Mouse (Mus musculus) forebrain, embryonic 16.5 days (tissue): ENCODE data around the gene Vrtn. TPM values are rescaled to one million over a fixed set of nuclear protein-coding genes. Genes with fewer than 3 reads are reported as not detected.

Source experiments
- ATAC-seq: fragments of 200-750 bp; cut with Nextera tagmentation; 2 replicates; pipeline ENCODE4 v1.8.0; 2017; ENCODE audit warnings: mild to moderate bottlenecking, moderate library complexity
- H3K27ac ChIP-seq: fragments of 300-500 bp; sonication (generic); 2 replicates; pipeline ENCODE4 v1.5.1; 2014; ENCODE audit warnings: low read length, control low read depth
- H3K27me3 ChIP-seq: fragments of 300-500 bp; sonication (generic); replicated peaks from 2 replicates; pipeline ENCODE4 v1.6.1; 2014; ENCODE audit warnings: low read length; ENCODE audit not compliant: control insufficient read depth, insufficient read depth
- H3K36me3 ChIP-seq: fragments of 300-500 bp; sonication (generic); 2 replicates; pipeline ENCODE4 v1.6.1; 2014; ENCODE audit not compliant: control insufficient read depth, insufficient read depth
- H3K4me1 ChIP-seq: fragments of 300-500 bp; sonication (generic); replicated peaks from 2 replicates; pipeline ENCODE4 v1.6.1; 2014; ENCODE audit warnings: low read length; ENCODE audit not compliant: control insufficient read depth, insufficient read depth
- H3K4me2 ChIP-seq: fragments of 300-500 bp; sonication (generic); 2 replicates; pipeline ENCODE4 v1.6.1; 2014; ENCODE audit warnings: mild to moderate bottlenecking, low read length, control low read depth
- H3K4me3 ChIP-seq: fragments of 300-500 bp; sonication (generic); replicated peaks from 2 replicates; pipeline ENCODE4 v1.5.1; 2014; ENCODE audit warnings: mild to moderate bottlenecking, low read length, control low read depth
- H3K9ac ChIP-seq: fragments of 300-500 bp; sonication (generic); replicated peaks from 2 replicates; pipeline ENCODE4 v1.6.1; 2014; ENCODE audit warnings: low read depth, low read length, control low read depth
- H3K9me3 ChIP-seq: fragments of 300-500 bp; sonication (generic); 2 replicates; pipeline ENCODE4 v1.6.1; 2016; ENCODE audit warnings: low read length; ENCODE audit not compliant: control insufficient read depth
- WGBS: fragments of 180-500 bp; shearing (Covaris S2); extraction: QIAGEN DNeasy Blood & Tissue Kit; methylation state at CpG from one replicate; pipeline ENCODE4 v1.1.7; 2014; 5-methylcytosine and 5-hydroxymethylcytosine counted together
- polyA plus RNA-seq: library from polyadenylated mRNA; unstranded; fragments of >200 nt; fragmentation: Nextera tagmentation; extraction: Ambion mirVana; gene quantifications from 2 replicates; pipeline ENCODE4 v1.2.1, GENCODE M21; 2015

The Vrtn gene
- polyA plus RNA-seq: 0.18 TPM in 1 of 2 replicates, not detected in the other

DNA sequence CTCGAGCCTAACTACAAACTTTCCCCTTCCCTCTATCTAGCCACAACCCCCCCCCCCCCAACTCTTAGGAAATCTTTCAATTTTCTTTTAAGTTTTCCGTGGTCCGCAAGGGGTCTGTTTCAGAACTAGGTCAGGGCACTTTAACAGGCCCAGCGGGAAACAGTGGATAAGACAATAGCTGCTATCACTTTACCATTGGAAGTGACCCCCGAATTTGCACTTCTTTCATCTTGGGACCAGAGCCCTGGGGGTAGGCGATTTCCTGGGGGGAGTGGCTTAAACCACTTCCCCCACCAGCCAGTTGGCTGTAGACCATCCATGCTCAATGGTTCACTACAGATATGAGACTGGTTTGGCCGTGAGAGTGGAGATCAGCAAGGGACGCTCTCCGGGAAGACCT lies at the start of gene Vrtn:
TSS of gene Vrtn (plus strand) at position 366 of the 400 bp plus-strand sequence.
- H3K36me3 ChIP-seq: no peaks in the 10 kb centered on the region
- no peak within 1 kb of the TSS for H3K4me3 ChIP-seq
- peaks cover 34% of the 10 kb centered on the region for H3K27me3 ChIP-seq
- H3K4me1 ChIP-seq: no peaks in the 10 kb centered on the region; the same call in 1 of the 2 replicates
- ATAC-seq: no peak
- no peaks in the 10 kb centered on the region for H3K9me3 ChIP-seq
- WGBS: 2% methylated on average over 9 of the region's 9 CpGs
- H3K4me2 ChIP-seq: no peak within 1 kb of the TSS
- H3K27ac ChIP-seq: no peak within 1 kb of the TSS
- H3K9ac ChIP-seq: no peak within 1 kb of the TSS

DNA sequence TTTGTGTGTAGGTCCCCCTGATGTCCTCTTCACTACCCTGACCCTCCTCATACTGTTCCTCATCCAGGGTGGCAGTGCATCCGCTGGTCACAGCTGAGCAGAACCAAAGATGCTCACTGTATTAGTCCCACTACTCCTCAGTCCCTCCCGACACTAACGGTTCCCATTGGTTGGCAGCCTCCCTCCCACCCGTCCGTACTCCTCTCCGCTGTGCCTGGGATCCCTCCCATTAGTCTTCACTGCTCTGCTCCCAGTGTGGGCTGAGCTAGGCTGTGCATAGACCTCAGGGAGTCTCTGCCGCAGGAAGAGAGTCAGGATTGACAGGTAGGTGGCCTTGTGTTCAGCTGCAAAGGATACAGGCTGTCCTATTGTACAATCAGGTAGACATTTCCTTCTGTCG lies 42.5 kb upstream of the Vrtn start:
- Histone ChIP-seq H3K4me3 (no peak overlapping the region), H3K36me3 (no peaks in the 10 kb centered on the region)

DNA sequence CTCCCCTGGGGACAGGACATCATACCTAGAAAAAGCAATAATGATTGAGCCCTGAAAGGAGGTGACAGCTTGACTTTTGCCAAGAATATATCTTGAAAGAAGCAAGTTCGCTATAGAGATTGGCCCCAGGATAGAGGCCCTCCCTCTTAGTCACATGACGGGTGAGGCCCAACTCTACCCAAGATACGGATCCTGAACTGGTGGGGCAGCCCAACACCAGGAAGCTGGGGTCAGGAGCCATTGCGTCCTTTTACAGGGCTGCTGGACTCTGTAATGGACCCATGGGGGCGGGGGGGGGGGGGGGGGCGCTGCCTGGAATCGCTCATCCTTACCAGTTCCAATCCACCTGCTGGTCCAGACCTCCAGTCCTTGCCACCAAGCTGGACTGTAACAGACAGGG lies 36.8 kb upstream of the Vrtn start:
- no peak overlapping the region for H3K27ac ChIP-seq
- no peak overlapping the region for H3K4me3 ChIP-seq
- H3K4me1 ChIP-seq: no peaks in the 10 kb centered on the region
- H3K27me3 ChIP-seq: no peaks in the 10 kb centered on the region
- H3K9ac ChIP-seq: no peak overlapping the region
- no peak overlapping the region for H3K4me2 ChIP-seq
- H3K9me3 ChIP-seq: no peaks in the 10 kb centered on the region
- H3K36me3 ChIP-seq: no peaks in the 10 kb centered on the region; the same call in 1 of the 2 replicates
- WGBS: 88% methylated on average over 6 of the region's 7 CpGs
- no peak for ATAC-seq

More for the DNA sequence above, 42.5 kb upstream of the Vrtn start:
- WGBS: 17% methylated on average over 8 of the region's 8 CpGs
- Histone ChIP-seq H3K9ac (no peak overlapping the region), H3K27ac (no peak overlapping the region), H3K4me2 (no peak overlapping the region), H3K9me3 (no peaks in the 10 kb centered on the region), H3K4me1 (no peaks in the 10 kb centered on the region), H3K27me3 (no peaks in the 10 kb centered on the region)
- no peak for ATAC-seq

DNA sequence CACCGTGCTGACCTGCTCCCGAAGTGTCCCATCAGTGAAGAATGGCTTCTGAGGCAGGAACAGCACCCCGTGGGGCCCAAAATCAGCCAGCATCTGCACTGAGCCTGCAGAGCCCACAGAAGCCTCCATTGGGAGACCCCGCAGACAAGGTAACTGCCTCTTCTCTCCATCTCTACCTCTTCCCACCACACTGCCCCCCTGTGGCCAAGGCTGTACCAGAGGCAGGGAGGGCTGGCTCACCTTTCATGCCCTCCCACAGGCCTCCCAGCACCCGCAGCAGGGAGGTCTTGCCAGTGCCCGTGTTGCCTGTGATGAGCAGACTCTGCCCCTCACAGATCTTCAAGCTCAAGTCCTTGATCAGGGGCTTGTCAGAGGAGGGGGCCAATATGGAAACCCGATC lies 35.0 kb upstream of the Vrtn start:
- H3K27me3 ChIP-seq: no peaks in the 10 kb centered on the region
- no peak overlapping the region for H3K9ac ChIP-seq
- no peaks in the 10 kb centered on the region for H3K9me3 ChIP-seq
- no peak for ATAC-seq
- H3K36me3 ChIP-seq: no peaks in the 10 kb centered on the region; the same call in 1 of the 2 replicates
- H3K4me2 ChIP-seq: no peak overlapping the region
- 82% methylated on average over 7 of the region's 7 CpGs for WGBS
- H3K4me3 ChIP-seq: no peak overlapping the region
- no peak overlapping the region for H3K27ac ChIP-seq
- H3K4me1 ChIP-seq: no peaks in the 10 kb centered on the region

DNA sequence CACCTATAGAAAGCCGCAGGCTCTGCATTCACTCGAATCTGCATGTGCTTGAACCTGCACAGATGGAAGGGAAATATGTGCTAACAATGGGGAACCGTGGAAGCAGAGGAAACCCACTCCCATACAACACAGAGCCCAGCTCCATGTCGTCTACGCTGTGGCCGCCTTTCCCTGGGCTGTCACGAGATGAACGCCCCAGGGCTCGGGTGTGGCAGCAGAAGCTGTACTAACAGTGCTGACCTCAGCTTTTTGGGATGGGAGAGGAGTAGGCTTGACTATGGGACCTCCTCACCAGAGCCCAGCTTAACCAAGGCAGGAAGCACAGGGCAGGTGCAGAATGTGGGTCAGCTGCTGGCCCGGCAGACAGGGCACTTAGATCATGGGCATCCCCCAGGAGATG lies 29.1 kb upstream of the Vrtn start:
- Histone ChIP-seq H3K4me2 (no peak overlapping the region), H3K9ac (no peak overlapping the region), H3K9me3 (no peaks in the 10 kb centered on the region), H3K27me3 (no peaks in the 10 kb centered on the region), H3K4me1 (no peaks in the 10 kb centered on the region), H3K36me3 (no peaks in the 10 kb centered on the region; the same call in 1 of the 2 replicates), H3K4me3 (no peak overlapping the region), H3K27ac (no peak overlapping the region)
- ATAC-seq: no peak
- 89% methylated on average over 10 of the region's 10 CpGs for WGBS

DNA sequence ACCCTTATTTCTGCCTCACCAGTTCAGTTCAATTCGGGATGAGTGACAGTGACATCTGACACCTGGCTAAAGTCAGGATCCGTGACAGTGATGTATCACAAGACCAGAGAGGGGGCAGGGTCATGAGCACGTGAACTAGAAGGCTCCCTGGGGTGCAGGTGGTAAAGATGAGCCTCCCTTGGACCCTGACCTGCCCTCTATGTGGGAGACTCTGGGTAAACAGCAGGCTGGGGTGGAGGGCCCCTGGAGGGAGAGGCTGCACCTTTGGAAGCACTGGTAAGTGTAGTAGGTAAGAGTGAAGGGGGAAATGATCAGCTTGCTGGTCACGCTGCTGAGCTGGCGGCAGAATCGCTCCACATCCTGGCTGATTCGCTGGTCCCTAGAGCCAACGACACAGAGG lies 28.3 kb upstream of the Vrtn start:
- Histone ChIP-seq H3K9ac (no peak overlapping the region), H3K4me2 (no peak overlapping the region), H3K9me3 (no peaks in the 10 kb centered on the region), H3K27ac (no peak overlapping the region), H3K36me3 (no peaks in the 10 kb centered on the region; the same call in 1 of the 2 replicates), H3K4me3 (no peak overlapping the region), H3K27me3 (no peaks in the 10 kb centered on the region), H3K4me1 (no peaks in the 10 kb centered on the region)
- ATAC-seq: no peak
- WGBS: 81% methylated on average over 8 of the region's 8 CpGs

DNA sequence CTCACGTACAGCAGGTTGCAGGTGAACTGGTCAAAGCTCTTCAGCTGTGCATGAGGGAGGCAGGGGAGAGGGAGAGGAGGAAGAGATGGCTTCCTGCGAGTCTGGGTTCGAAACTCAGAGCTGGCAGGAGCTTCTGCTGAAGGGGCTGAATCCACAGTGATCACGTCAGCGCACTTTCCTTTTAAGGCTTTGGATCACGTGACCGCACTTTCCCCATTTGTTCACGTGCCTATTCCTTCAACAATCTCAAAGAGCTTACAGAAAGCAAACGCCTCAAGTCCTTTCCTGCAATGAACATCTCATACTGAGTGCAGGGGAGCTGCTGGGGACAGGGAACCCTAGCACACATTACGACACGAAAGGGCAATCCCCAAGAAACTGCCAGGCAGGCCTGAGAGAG lies 26.8 kb upstream of the Vrtn start:
- H3K4me1 ChIP-seq: peaks cover 4% of the 10 kb centered on the region; the same call in 1 of the 2 replicates
- H3K27me3 ChIP-seq: no peaks in the 10 kb centered on the region
- H3K9me3 ChIP-seq: no peaks in the 10 kb centered on the region
- WGBS: 85% methylated on average over 11 of the region's 11 CpGs
- no peaks in the 10 kb centered on the region for H3K36me3 ChIP-seq
- H3K27ac ChIP-seq: no peak overlapping the region
- no peak overlapping the region for H3K9ac ChIP-seq
- no peak for ATAC-seq
- no peak overlapping the region for H3K4me2 ChIP-seq
- H3K4me3 ChIP-seq: no peak overlapping the region

DNA sequence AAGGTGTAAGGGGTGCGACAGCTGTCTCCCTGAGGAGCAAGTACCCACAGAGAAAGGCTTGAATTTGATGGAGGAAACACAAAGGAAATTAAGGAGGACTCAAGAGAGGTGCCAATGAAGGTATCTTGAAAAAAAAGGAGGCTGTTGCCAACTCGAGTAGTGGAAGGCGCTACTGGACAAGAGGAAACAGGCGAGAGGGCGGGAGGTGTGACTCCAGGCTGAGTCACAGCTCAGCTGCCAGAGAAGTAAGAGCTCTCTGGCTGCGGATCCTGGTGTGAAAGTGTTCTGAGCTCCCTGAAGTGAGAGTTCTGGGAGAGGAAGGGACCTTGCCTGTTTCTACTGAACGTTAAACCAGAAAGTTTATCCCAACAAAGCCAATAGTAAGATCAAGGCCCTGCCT lies 26.3 kb upstream of the Vrtn start:
- no peak overlapping the region for H3K4me2 ChIP-seq
- peaks cover 4% of the 10 kb centered on the region; the same call in 1 of the 2 replicates for H3K4me1 ChIP-seq
- H3K36me3 ChIP-seq: no peaks in the 10 kb centered on the region
- no peak for ATAC-seq
- no peaks in the 10 kb centered on the region for H3K27me3 ChIP-seq
- 60% methylated on average over 7 of the region's 7 CpGs for WGBS
- no peak overlapping the region for H3K9ac ChIP-seq
- no peaks in the 10 kb centered on the region for H3K9me3 ChIP-seq
- H3K27ac ChIP-seq: no peak overlapping the region
- no peak overlapping the region for H3K4me3 ChIP-seq

DNA sequence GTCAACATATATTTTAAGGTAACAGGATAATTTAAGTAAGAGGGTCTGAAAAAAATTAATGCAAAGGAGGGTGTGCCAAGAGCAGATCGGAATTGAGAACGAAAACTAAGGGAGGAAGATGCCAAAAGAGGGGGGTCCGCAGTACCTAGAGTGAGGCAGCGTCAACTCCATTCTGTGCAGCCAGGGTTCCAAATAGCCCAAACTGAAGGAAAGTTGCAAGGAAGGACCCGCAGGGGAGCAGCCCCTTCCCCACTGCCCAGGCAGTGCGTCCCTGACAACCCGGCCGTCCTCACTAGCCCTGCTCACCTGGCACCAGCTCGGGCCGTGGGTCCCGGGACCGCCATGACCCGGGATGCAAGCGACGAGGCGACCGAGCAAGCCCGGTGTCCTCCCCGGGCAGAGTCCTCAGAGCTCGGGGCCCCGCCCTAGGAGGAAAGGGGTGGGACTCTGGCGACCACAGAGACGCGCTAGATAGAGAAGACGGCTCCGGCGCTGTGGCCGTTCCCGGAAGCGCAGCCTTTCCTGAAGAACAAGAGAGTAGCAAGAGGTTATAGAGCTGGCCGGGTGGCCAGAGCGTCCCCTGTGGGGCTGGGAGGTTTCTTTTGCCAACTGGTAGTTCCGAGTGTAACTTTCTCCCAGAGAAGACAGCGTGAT lies 23.7 kb upstream of the Vrtn start, which contains the start of gene Abcd4:
TSS of gene Abcd4 (minus strand) at position 437 of the 654 bp plus-strand sequence.
- under 1% methylated on average over 32 of the region's 34 CpGs for WGBS
- no peaks in the 10 kb centered on the region for H3K27me3 ChIP-seq
- peak; percentile 100 for ATAC-seq

More for the DNA sequence above, 23.7 kb upstream of the Vrtn start, which contains the start of gene Abcd4:
- Histone ChIP-seq H3K9ac (peak within 1 kb of the TSS; percentile 89), H3K36me3 (no peaks in the 10 kb centered on the region), H3K27ac (peak within 1 kb of the TSS; percentile 62), H3K4me3 (peak within 1 kb of the TSS; percentile 92), H3K9me3 (no peaks in the 10 kb centered on the region), H3K4me2 (peak within 1 kb of the TSS; percentile 62), H3K4me1 (peaks cover 4% of the 10 kb centered on the region; the same call in 1 of the 2 replicates)
